Mouse (Mus musculus): Measurements from ENCODE around the gene Ccnh.
"Not testable (repeated sequence)": the region's sequence is repeated elsewhere in the genome, so short reads cannot be mapped to it uniquely, and the experiment has no call there.

Gene Ccnh

DNA sequence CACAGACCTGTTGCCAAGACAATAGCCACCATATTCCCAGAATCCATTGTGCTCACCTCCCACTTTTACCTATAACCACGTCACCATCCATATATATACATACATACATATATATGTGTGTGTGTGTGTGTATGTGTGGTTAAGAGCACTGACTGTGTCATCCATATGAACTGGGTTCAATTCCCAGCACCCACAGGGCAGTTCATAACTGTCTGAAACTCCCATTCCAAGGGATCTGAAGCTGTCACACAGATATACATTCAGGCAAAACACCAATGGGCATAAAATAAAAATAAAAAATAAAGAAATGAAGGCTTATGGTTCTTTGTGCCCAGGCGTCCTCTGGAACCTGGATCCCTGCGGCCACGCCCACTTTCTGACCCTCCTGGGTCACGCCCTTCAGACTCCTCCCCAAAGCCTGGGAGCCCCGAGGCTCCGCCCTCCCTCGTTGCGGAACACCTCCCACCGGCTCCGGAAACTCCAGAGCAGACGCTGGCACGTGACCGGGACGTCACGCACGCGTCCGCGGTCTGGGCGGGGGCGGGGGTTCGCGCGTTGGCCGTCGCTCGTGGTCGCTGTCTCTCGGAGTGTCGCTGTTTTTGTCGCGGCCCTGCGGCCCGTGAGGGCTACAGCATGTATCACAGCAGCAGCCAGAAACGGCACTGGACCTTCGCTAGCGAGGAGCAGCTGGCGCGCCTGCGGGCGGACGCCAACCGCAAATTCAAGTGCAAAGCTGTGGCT lies at the start of gene Ccnh:
Ccnh (plus strand) TSS at position 506 of the 741 bp plus-strand sequence.
- DNase-seq (ENCODE audit: low spot score in 2 of 2), result peak; percentile 92

DNA sequence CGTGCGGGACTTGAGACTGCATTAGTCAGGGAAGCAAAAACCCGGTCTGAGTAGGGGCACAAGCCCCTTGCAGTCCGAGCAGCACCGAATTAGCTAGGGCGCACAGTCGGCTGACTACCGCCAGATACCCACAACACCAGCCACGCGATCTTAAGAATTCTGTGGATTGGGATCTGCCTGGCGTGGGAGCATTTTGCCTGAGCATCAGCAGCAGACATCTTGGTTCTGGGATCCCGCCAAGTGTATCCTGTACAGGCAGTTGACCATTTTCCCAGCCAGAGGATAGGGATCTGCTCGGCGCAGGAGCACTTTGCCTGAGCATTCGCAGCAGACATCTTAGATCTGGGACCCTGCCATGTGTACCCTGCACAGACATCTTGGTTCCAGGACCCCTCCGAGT lies 45.8 kb upstream of the Ccnh start:
- DNase-seq (ENCODE audit: low spot score in 2 of 2), result not testable (repeated sequence)

DNA sequence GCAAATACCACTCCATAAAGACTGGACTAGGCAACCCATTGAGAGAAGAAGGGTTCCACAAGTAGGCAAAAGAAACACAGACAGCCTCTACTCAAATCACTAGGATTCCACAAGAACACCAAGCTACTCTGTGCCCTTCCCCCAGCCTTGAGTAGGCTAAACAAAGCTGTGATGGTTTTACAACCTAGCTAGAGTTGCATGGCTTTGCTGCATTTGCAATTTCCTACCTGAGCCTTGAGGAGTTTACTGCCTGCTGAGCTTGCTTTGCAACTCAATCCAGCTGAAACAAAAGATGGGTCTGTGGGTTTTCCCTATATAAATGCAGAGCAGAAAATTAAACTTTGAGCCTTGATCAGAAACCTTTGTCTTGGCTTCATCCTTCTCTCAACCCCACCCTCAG lies 42.7 kb upstream of the Ccnh start:
- DNase-seq (ENCODE audit: low spot score in 2 of 2), result no peak

DNA sequence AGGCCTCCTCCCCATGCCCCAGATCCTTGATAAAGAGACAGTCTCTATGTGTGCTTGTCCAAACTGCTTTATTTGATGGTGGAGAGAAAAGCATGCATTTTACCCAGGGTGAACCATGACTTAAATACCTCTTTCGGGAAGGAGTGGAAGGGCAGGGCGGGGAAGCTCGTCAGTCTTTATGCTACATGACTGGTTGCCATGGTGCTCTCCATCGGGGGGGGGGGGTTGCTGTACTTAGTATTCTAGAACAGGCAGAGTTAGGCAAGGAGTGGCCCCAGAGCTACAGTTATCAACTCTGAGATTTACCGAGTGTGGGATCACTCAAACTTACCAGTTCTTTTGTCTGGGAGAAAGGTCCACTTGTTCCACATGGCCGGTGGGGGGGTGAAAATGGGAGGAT lies 34.5 kb upstream of the Ccnh start:
- no peak for DNase-seq (ENCODE audit: low spot score in 2 of 2)

DNA sequence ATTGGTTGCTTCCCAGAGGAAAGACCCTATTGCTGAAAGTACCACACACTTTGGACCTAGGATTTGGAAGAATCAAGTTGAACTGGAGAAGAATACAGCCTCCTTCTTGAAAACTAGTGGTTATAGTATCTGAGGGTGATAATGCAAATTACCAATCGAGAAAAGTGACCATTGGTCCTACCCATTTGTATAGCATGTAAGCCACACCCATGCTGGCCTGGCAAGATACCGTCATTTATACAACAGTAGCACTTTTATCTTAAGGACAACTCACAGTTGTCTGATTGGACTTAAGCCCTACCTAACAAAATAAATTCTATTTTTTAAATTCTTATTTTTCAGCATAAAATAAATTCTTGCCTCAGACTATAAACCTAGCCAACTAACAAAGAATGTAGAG lies 29.2 kb upstream of the Ccnh start:
- no peak for DNase-seq (ENCODE audit: low spot score in 2 of 2)

DNA sequence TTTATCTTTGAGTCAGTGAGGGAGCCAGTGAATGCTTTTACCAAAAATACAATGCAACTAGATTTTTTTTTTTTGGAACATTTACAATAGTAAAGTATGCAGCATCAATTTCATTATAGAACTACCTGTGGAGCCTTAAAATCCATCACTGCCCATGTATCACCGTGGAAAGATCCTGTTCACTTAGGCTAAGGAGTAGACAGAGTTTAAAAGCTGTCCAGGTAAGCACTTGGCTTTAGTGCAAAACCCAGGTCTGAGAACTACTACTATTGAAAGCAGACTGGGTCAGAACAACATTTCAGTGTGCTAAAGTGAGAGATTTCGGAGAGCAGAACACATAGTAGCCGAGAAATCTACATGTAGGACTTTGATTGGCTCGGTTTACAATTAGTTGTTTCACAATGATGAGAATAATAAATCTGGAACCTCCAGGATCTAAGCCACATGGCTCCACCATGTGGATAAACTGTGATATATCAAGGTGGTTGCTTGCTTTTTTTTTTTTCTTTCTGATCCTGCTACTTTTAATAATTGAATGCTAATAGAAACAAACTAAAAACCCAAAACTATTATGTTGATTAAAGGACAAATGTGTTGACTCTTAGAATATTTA lies 24.6 kb upstream of the Ccnh start:
- DNase-seq (ENCODE audit: low spot score in 2 of 2), result no peak

DNA sequence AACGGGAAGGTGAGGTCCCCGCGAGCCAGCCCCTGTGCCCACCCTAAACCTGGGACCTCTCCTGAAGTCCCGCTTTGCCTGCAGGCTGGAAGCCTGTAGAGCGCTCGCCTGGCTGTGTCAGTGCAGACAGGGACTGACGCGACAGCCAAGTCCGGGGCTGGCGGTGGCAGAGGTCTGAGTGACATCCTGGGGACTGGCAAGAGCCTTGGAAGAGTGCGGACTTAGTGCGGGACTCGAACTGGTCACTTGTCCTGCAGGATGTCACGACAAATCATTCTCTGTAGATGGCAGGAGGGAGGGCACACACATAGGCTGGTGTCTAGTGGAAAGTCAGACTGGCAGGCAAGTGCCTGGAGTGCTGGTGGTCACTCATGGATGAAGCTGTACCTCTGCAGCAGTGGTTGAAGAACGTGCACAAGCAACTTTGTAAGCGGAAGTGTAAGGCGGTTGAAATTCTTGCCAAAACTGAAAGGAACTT lies 475 bp downstream of the Ccnh start:
- no peak for DNase-seq (ENCODE audit: low spot score in 2 of 2)

DNA sequence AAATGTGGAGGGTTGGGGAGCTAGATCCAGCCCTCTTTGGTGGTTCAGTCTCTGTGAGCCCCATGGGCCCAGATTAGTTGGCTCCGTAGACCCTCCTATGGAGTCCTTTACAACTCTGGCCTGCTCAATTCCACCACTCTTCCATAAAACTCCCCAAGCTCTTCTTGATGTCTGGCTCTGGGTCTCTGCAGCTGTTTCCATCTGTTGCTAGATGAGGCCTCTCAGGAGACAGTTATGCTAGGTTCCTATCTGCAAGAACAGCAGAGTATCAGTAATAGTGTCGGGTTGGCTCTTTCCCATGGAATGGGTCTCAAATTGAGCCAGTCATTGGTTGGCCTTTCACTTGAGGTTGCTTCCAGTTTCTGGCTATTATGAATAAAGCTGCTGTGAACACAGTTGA lies 2.0 kb downstream of the Ccnh start:
- DNase-seq (ENCODE audit: low spot score in 2 of 2), result peak in 1 of 2 experiments; percentile 7

DNA sequence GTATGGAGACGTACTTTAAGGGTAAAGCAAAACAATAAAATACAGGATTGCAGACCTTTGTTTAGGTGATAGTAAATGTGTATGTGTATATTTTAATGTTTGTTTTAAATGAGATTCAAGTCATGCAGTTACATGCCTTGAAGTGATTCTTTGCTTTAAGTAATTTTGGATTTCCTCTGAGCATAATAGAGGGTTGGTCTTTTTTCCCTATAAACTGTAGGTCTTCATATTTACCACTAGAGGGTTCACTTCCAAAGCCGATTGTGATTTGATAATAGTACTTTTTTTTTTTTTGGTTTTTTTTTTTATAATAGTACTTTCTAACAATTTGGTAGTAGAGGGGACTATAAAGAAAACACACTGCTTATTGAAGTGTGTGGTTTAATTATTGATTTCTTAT lies 18.3 kb downstream of the Ccnh start:
- DNase-seq (ENCODE audit: low spot score in 2 of 2), result no peak

DNA sequence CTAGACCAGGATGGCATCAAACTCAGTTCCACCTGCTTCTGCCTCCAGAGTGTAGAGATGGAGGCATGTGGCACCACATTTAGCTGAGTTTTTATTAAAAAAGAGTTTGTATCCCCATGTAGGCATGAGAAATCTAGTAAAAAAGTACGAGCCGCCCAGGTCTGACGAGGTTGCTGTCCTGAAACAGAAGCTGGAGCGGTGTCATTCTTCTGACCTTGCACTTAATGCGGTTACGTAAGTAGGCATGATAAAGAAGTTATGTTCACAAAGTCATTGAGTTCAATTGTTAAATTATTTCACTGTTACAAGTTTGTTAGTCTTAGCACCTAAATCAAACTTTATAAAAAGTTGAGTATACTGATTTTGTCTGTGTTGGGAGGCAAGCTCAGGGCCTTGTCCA lies 19.4 kb downstream of the Ccnh start:
- no peak for DNase-seq (ENCODE audit: low spot score in 2 of 2)

DNA sequence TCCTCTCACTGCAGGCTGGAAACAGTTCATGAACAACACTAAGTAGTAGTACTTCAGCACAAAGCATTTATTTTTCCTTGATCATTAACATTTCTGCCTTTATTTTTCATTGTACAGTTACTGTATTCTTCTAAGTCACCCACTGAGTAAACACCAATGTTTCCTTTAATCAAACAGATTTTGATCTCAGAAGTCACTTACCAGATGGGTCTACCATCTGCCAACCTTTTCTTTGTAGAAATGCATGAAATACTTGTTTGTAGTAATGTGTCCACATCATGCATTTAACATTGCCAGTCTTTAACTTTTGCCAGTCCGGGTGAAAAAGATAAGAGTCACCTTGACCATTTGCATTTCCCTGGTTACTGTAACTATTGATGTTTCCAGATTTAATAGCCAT lies 21.1 kb downstream of the Ccnh start:
- no peak for DNase-seq (ENCODE audit: low spot score in 2 of 2)

DNA sequence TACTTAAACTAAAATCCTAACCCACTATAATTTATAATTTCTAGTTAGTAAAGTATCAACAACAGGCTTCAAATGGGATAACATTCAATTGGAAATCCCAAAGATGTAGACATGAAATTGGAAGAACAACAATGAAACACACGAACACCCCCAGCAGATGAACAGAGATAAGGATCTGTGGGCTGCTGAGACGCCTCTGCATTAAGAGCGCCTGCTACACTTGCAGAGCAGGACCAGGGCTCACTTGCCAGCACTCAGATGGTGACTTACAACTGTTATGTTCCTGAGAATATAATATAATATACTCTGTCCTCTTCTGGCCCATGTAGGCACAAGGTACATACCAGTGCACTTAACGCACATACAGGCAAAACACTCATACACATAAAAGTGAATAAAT lies 29.4 kb downstream of the Ccnh start:
- no peak for DNase-seq (ENCODE audit: low spot score in 2 of 2)

DNA sequence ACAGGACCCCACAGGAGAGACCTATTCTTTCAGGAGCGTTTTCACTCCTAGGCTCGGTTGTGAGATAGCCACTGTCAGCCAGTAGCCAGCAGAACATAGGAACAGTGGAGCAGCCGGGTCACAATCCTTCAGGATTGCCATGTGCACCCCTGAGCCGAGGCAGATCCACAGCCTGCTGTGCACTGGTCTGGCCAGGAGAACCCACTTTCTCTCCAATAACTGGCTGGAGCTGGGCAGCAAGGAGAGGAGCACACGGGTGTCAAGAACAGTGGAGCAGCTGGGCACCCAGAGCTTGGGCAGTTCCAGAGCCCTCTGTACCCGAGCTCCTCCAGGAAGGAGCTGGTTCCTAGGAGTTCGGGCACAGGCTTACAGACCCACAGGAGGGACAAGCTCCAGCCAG lies 49.6 kb downstream of the Ccnh start:
- DNase-seq (ENCODE audit: low spot score in 2 of 2), result no peak

Measured in heart, adult 9 months (tissue).